Mouse (Mus musculus): ENCODE data around the gene Col15a1.

The Col15a1 gene

DNA sequence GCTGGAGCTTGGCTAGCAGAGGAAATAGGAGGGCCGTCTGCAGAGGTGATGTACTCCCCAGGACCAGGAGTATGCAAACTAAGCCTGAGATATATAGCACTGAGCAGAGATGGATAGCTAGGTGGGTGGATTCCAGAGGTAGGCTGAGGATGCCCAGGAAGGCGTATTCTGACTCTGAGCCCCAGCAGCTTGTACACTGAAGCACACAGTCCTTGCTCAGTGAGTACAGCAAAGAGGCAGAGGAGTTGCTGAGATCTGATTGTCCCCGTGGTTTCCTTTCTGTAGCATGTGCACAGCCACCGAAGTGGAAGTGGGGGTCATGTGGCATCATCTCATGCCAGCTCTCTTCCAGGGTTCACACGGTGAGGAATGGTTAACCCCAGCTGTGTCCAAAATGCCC is 54.0 kb downstream of the Col15a1 start:
- no peak for DNase-seq (ENCODE audit: inconsistent age in 2 of 2, low spot score in 1 of 2)

DNA sequence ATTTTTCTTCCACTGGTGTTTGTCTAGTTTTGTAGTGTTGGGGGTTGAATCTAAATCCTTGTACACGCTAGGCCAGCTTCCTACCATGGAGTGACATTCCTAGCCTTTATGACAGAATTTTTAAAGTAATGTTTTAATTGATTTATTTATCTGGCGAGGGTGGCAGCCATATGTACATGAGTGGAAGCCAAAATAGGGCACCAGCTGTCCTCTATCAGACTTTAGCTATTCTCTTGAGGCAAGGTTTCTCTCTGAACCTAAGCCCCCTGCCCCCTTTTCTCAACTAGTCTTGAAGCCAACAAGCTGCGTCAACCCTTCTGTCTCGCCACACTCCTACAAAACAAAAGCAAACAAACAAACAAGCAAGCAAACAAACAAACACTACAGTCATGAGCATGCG is 57.6 kb downstream of the Col15a1 start:
- DNase-seq (ENCODE audit: inconsistent age in 2 of 2, low spot score in 1 of 2), result no peak

DNA sequence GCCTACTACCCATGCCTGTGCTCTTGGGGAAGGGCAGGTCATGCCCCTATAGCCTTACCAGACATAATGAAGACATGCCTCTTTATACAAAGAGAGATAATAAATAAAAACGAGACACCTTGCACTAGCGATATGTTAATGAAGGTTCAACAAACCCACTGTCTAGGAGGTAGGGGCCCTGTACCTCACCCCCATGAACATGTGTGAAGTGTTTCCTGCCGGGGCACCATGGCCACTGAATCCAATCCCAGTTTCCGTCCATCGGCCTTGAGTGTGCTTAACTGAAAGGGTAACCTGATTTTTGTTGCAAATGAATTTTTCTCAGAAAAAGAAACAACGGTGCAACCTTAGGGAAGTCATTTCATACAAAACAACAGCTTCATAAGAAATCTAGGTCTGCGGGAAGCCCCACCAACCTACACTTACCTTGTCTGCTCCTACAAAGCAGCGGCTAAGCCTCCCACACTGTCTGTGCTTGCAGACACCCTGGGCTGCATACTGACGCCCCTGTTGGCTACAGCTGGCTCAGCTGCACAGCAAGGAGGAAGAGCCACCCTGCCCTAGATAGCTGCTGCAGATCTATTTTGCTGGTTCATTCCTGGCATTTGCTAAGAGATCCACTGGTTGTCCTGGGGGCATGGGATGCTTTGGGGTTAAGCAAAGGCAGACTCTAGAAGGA is 64.6 kb downstream of the Col15a1 start:
- no peak for DNase-seq (ENCODE audit: inconsistent age in 2 of 2, low spot score in 1 of 2)

DNA sequence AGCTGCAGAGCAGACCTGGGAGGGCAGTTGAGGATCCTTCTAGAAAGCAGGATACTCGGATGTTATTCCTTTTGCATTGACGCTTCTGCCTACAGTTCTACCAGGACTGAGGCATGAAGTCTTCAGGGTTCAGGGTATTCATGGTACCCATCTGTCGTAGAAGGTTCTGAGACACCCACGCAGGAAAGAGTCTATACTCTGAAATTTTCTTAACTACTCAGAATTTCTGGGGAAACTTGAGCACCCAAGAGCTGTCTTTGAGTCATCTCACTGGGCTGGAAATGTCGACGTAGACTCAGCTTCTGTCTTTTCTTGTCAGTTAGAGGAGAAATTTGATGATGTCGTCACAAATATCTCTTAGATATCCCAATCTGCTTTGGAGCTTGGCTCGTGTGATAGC is 65.8 kb downstream of the Col15a1 start:
- no peak for DNase-seq (ENCODE audit: inconsistent age in 2 of 2, low spot score in 1 of 2)

DNA sequence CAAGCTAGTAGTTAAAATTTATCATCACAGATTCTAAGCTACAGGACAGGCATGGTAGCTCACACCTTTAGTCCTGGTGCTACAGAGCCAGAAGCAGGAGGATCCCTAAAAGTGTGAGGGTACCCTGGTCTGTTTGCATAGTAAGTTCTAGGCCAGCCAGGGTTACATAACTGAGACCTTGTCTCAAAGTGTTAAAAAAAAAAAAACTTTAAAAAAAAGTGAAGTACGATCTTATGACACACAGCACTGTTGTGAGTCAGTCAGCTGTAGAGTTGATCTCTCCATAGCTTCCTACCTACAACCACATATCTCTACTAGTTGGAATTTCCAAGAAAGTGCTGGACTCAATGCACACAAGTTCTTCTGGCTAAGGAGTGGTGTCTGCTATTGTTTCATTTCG is 67.0 kb downstream of the Col15a1 start:
- peak in 1 of 2 experiments; percentile 67 for DNase-seq (ENCODE audit: inconsistent age in 2 of 2, low spot score in 1 of 2)

DNA sequence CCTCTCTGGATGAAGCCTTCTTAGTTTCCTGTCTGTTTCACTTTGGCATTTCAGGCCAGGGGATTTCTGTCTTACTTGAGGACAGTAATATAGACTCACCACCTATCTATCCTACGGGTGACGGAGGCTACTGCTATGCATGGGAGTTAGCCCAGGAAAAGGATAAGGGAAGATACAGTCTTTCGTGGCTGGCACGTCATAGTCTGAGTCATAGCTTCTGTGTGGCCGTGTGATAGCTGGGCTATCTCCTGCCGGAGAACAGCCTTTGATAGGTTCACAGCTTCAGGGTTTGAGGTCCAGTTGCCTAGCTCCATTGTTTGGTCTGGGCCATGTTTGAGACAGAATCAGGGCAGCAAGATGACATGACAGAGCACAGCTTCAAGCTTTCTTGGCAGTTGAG is 70.4 kb downstream of the Col15a1 start:
- DNase-seq (ENCODE audit: inconsistent age in 2 of 2, low spot score in 1 of 2), result no peak

DNA sequence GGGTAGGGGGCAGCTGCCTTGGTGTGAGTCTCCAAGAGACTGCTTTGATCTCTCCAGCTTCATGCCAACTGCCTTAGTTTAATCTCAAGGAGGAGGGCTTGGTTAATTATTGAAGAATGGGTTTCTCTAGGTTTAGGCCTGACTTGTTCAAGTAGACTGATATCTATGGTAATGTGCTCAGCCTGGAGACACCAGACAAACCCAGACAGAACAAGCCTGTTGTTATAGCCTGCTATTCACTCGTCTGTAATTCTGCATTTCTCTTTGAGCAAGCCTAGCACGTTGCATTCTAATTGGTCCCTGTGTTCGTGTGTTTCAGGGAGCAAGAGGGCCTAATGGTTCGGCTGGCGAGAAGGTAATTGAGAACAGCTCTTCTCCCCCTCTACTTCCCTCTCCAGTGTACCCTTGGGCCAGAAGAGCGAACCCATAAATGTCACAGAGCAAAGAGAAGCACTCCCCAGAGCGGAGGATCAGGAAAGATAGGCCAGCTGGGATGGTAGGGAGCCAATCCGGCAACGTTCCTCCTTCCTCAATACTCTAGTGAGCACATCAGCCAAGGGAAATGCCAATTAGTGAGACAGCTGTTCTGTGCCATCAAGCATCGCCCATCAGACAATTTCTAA is 71.2 kb downstream of the Col15a1 start:
- DNase-seq (ENCODE audit: inconsistent age in 2 of 2, low spot score in 1 of 2), result no peak

DNA sequence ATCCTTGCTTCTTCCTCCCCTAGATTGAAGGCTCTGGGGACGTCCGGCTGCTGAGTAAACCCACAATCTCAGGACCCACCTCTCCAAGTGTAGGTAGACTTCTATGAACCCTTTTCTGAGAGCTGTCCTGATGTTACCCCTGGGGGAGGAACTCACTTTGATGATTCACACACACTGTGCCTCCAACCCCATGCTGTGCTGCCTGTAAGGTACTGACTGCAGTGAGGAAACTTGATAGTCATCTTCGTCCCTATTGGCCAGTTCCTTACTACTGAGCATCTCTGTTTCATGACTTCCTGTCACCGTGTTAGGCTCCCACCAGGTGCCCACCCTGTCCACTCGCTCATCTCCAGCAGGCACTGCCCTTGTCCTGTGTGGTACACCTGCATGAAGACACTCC is 72.2 kb downstream of the Col15a1 start:
- DNase-seq (ENCODE audit: inconsistent age in 2 of 2, low spot score in 1 of 2), result no peak

DNA sequence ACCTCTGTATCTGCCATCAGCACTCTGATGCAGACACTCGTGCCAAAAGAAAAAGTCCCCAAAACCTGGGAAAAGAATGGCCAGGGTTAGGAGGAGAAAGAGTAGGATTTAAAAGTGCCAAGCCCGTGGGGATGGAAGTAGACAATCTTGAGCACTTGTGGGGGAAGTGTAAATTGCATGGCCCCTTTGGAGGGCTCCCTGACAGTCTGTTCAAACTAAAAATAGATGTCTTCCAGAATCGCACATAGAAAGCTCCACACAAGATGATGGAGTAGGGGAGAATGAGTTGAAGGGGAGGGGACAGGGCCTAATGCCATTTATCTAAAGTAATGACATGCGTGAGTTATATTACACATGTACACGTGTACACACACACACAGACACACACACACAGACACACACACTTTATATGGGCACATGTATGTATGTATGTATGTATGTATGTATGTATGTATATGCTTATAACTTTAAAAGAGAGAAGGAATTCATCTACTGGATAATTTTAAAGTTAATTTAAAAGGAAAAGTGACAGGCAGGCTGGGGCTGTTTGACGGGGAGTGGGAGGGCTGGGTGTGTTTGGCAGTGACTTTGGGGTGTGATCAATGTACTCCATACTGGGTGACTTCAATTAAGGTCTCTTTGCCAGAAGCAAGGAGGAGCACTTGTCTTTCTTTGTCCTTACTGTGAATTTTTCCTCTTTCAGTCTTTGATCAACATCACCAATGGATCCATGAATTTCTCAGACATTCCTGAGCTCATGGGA is 74.1 kb downstream of the Col15a1 start:
- no peak for DNase-seq (ENCODE audit: inconsistent age in 2 of 2, low spot score in 1 of 2)

DNA sequence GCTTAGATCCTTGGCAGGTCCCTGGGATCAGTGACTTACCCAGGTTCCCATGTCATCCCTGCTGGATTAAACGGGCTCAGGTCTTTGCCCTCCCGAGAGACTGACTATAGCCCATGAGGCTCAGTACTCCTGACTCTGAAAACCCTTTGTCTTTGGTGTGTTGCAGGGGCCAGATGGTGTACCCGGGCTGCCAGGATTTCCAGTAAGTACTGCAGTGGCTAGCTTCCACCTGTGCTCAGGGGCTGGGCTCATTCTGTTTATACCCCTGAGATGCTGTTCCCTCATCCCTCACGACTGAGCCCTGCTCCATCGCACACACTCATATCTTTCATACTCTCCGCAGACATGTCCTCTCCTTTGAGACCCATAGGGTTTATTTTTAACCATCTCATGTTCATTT is 76.3 kb downstream of the Col15a1 start:
- no peak for DNase-seq (ENCODE audit: inconsistent age in 2 of 2, low spot score in 1 of 2)

DNA sequence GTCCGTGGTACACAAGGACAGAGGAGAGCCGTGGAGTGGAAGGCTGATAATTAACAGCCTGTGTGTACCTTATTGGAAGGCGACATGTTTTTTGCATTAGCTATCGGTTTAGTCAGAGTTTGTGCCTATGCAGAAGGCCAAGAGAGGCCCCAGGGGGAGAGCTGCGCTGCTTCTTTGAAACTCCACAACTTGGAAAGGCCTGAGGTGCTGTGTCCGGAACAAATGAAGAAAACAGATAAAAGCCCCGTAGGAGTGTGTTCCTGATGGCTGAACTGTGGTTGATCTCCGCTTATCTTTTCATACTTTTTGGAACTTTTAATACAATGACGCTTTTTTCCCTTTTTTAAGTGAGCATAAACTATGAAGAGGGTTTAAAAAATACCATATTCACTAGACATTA is 76.9 kb downstream of the Col15a1 start:
- no peak for DNase-seq (ENCODE audit: inconsistent age in 2 of 2, low spot score in 1 of 2)

DNA sequence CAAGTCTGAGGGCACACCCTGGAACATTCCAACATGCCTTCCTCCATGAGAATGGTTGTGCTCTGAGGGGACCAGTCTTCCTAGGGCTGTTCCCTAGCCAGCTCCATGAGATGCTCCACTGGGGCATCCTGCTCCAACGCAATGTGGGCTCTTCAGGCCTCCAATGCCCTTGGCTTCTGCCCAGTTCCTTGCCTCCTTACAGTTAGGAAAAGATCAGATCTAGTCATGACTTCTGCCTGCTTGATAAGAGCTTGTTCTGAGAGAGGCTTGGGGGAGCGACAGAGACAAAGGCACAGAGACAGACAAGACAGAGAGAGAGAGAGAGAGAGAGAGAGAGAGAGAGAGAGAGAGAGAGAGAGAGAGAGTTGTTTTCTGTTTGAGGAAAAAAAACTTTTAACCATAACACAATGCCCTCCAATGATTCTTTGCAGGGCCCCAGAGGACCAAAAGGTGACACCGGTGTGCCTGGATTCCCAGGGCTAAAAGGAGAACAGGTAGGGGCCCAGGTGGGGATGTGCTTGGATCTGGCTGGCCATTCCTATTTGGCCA is 78.7 kb downstream of the Col15a1 start:
- no peak for DNase-seq (ENCODE audit: inconsistent age in 2 of 2, low spot score in 1 of 2)

DNA sequence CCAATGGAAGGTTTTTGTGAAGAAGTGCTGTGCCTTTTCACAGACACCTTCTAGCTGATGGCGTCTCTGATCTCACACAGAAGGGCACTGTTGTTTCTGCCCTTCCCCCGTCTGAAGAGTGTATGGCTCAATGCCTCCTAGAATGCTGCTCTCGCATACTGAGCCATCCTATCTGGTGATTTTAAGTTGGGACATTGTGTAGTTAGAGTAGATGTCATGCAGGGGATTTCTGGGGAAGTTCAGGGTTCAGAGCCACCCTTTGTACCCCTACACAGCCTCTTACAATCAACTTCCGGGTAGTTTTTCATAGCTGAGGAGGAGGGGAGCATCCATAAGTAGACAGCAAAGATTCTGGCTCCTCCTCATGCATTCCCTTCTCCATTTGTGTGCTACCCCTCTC is 79.5 kb downstream of the Col15a1 start:
- no peak for DNase-seq (ENCODE audit: inconsistent age in 2 of 2, low spot score in 1 of 2)

DNA sequence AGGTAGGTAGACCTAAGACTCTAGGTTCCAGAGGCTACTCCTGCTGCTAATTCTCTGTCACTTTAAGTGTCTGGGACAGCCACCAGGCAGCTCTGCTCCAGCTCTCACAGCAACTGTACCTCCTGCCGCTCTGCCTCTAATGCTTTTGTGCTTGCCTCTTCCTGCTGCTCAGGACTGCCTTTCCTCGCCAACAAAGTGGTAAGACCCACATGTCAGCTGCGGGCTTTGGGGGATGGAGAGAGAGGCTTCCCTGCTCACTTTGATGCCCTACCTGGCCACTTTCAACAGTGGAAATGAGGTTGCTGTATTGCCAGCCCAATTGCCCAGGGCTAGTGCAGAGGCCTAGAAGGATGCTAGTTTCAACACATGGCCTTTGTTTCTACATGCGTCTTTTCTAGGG is 80.3 kb downstream of the Col15a1 start:
- DNase-seq (ENCODE audit: inconsistent age in 2 of 2, low spot score in 1 of 2), result no peak

DNA sequence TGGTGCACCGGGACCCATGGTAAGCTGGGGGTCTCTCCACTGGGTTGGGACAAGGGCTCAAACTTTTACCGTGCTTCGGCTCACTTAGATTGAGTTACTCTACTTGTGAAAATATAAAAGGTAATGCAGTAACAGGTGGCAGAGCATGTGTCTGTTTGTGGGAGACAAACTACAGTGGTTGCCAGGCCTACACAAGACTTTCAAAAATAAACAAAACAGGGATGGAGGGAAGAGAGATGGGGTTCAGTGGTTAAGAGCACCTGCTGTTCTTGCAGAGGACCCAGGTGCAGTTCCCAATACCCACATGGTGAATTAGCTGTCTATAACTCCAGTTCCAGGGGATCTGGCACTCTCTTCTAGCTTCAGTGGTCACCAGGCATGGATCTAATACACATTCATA is 81.6 kb downstream of the Col15a1 start:
- DNase-seq (ENCODE audit: inconsistent age in 2 of 2, low spot score in 1 of 2), result no peak

DNA sequence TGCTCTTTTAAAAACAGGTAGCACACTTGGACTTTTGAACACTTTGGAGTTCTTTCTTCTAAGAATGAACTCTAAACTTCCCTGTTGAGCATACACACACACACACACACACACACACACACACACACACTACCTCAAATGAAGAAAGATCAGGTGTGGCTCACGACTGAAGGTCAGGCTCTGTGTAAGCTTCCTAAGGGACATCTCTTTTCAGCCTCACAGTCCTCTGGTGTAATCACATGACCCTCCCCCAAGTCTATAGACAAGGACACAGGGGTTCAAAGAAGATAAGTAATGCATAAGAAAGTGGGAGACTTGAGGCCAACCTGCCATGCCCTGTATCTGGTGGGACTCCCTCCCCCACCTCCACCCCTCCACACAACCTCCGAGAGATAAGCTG is 82.5 kb downstream of the Col15a1 start:
- no peak for DNase-seq (ENCODE audit: inconsistent age in 2 of 2, low spot score in 1 of 2)

DNA sequence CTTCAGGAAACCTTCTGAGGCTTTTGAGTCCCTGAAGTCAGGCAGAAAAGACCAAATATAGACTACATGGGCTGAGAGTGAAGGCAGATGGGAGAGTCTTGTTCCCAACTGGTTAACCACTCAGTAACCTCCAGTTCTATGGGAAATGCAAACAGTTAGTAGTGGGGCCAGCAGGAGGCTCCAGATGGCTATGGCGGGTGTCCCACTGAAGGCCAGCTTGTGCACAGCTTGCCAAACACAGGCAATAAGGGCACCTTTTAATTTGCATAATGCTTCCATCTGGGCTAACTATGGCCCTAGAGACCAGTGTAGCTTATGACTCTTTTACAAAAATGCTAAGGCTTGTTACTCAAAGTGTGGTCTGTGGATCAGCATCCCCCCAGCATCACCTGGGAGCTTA is 83.1 kb downstream of the Col15a1 start:
- DNase-seq (ENCODE audit: inconsistent age in 2 of 2, low spot score in 1 of 2), result no peak

DNA sequence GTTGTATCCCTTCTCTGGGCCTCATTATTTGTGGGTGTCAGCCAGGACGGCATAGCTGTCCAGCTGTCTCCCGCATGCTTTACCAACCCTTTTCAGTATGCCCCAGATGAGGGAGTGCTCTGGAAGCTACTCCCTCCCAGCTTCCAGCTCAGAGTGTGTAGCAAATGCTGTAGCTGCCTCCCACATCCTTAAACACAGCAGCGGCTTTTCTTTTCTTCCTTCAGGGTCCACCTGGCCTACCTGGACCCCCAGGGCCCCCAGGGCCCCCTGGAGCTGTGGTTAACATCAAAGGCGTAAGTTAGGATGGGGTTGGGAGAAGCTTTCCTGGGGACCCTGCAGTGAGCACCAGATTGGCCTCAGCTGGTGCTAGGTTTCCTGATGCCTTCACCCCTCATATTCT is 85.0 kb downstream of the Col15a1 start:
- peak in 1 of 2 experiments; percentile 53 for DNase-seq (ENCODE audit: inconsistent age in 2 of 2, low spot score in 1 of 2)

DNA sequence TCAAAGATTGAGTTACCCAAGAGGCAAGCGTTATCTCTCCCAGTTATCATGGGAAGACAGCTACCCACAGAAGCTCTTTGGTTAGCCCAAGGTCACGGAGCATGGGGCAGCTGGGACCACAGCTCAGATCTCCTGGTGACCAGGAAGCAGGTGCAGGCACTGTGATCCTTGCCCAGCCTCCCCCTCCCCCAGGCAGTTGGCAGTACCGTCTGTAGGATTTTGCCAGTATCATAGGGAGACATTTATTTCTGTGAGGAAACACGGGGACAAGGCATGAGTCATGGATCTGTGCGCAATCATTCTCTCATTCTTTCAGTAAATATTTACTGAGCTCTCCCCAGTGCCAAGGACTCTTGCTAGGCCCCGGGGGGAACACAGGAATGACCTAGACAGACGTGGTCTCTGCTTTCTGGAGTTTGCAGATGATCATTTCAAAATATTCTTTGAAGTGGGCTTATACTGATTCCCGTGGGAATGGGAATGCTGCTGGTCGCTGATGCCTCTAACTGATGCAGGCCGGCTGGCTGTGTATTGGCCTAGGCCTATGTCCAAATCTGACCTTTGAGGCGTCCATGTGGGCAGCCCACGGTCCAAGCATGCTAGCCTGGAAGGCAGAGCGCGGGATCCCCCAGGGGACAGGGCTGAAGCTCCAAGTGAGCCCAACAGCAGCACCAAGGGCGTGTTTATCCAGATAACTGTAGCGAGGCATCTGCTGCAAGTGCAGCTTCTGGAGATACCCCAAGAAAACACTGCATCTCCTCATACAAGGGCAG is 86.0 kb downstream of the Col15a1 start:
- DNase-seq (ENCODE audit: inconsistent age in 2 of 2, low spot score in 1 of 2), result peak; percentile 89 to 95

DNA sequence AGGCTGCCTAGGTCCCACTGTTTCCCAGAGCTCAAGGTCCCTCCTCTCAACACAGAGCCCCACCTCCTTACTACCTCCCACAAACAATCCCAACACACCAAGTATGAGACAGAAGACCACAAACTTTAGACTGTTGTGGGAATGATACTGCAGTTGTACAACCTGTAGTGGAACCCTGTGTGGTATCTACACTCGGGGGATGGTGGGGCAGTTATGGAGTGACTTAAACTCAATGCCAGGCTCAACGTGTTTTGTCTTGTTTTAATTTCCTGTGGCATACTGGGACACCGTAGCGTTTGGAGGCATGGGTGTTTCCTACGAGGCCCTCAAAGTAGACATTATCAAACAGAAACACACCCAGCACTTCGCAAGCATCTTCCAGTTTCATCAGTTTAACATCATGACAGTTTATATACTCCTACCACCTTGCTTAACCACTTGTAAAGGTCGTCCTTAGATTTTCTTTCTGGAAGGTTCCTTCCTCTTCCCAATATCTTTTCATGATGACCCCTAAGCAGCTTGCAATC is 86.6 kb downstream of the Col15a1 start:
- DNase-seq (ENCODE audit: inconsistent age in 2 of 2, low spot score in 1 of 2), result no peak

DNA sequence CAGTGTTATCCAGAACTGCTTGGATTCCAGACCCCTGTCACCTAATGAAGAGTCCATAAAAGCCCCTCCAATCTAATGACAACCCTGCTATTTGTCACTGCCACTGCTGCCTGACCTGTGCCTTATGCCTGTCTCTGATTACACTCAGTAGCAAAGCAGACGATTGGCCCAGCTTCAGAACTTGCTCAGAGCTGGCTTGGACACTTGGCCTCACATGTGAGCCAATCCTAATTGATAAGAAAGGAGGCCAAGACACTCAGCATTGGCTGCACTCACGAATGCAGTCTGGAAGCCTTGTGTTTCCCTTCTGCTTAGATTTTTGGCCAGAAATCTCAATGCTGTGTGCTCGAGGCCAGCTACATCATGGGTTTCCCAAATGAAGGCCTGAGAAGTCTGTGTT is 87.6 kb downstream of the Col15a1 start:
- peak in 1 of 2 experiments; percentile 73 for DNase-seq (ENCODE audit: inconsistent age in 2 of 2, low spot score in 1 of 2)

All from adrenal gland, adult (tissue).